Mouse (Mus musculus): ENCODE data around the gene Mfrp. TPM values are rescaled to one million over a fixed set of nuclear protein-coding genes. Genes with fewer than 3 reads are reported as not detected.

Mfrp gene
- polyA plus RNA-seq, 1 experiment: 0.05 TPM

GRCm38 (mm10) chr9:44067241-44067959, 34.1 kb upstream of the Mfrp start:
- H3K27me3 ChIP-seq (ENCODE audit: control insufficient read depth, insufficient read depth, insufficient read length): no peaks in the 10 kb centered on the region
- no peaks in the 10 kb centered on the region for H3K79me2 ChIP-seq (ENCODE audit: control insufficient read depth, insufficient read depth)
- no peaks in the 10 kb centered on the region for H3K36me3 ChIP-seq (ENCODE audit: control insufficient read depth, insufficient read depth)
- TF ChIP-seq CTCF (IDR thresholded peaks at IDR 0.05; ENCODE audit: control insufficient read depth, insufficient read depth, insufficient read length): no peak
- TF ChIP-seq FOSL1 (IDR thresholded peaks at IDR 0.05; ENCODE audit: insufficient read depth, low read length, poor library complexity, severe bottlenecking): no peak
- TF ChIP-seq MYOG (IDR thresholded peaks at IDR 0.05; ENCODE audit: control insufficient read depth, extremely low read depth, insufficient read length): no peak
- TF ChIP-seq MYOD1 (IDR thresholded peaks at IDR 0.05; ENCODE audit: control insufficient read depth, insufficient read length, low read depth): no peak
- TF ChIP-seq MAX (IDR thresholded peaks at IDR 0.05): no peak
- no peak for TF ChIP-seq CEBPB (IDR thresholded peaks at IDR 0.05; ENCODE audit: low read depth)
- no peaks in the 10 kb centered on the region for H3K79me3 ChIP-seq (ENCODE audit: low read depth)
- H3K4me3 ChIP-seq (ENCODE audit: insufficient read depth, poor library complexity, severe bottlenecking): no peak overlapping the region
- H3ac ChIP-seq (ENCODE audit: control insufficient read depth, insufficient read length, low read depth): peak overlapping the region; percentile 39

GRCm38 (mm10) chr9:44067960-44068330, 33.6 kb upstream of the Mfrp start:
- Histone ChIP-seq H3K36me3 (ENCODE audit: control insufficient read depth, insufficient read depth) (no peaks in the 10 kb centered on the region), H3K79me3 (ENCODE audit: low read depth) (no peaks in the 10 kb centered on the region), H3K79me2 (ENCODE audit: control insufficient read depth, insufficient read depth) (no peaks in the 10 kb centered on the region), H3K4me3 (ENCODE audit: insufficient read depth, poor library complexity, severe bottlenecking) (no peak overlapping the region), H3K27me3 (ENCODE audit: control insufficient read depth, insufficient read depth, insufficient read length) (no peaks in the 10 kb centered on the region), H3ac (ENCODE audit: control insufficient read depth, insufficient read length, low read depth) (no peak overlapping the region)
- no peak for TF ChIP-seq CEBPB (IDR thresholded peaks at IDR 0.05; ENCODE audit: low read depth)
- TF ChIP-seq MYOD1 (IDR thresholded peaks at IDR 0.05; ENCODE audit: control insufficient read depth, insufficient read length, low read depth): no peak
- TF ChIP-seq USF1 (IDR thresholded peaks at IDR 0.05; ENCODE audit: low read depth): no peak
- no peak for TF ChIP-seq CTCF (IDR thresholded peaks at IDR 0.05; ENCODE audit: control insufficient read depth, insufficient read depth, insufficient read length)
- no peak for TF ChIP-seq FOSL1 (IDR thresholded peaks at IDR 0.05; ENCODE audit: insufficient read depth, low read length, poor library complexity, severe bottlenecking)
- TF ChIP-seq MYOG (IDR thresholded peaks at IDR 0.05; ENCODE audit: control insufficient read depth, extremely low read depth, insufficient read length): no peak
- TF ChIP-seq MAX (IDR thresholded peaks at IDR 0.05): no peak

- Histone ChIP-seq H3K4me3 (ENCODE audit: insufficient read depth, poor library complexity, severe bottlenecking) (no peak overlapping the region), H3K27me3 (ENCODE audit: control insufficient read depth, insufficient read depth, insufficient read length) (no peaks in the 10 kb centered on the region), H3K79me2 (ENCODE audit: control insufficient read depth, insufficient read depth) (no peaks in the 10 kb centered on the region), H3K79me3 (ENCODE audit: low read depth) (no peaks in the 10 kb centered on the region), H3ac (ENCODE audit: control insufficient read depth, insufficient read length, low read depth) (no peak overlapping the region), H3K36me3 (ENCODE audit: control insufficient read depth, insufficient read depth) (no peaks in the 10 kb centered on the region)
- TF ChIP-seq FOSL1 (IDR thresholded peaks at IDR 0.05; ENCODE audit: insufficient read depth, low read length, poor library complexity, severe bottlenecking) (no peak), CEBPB (IDR thresholded peaks at IDR 0.05; ENCODE audit: low read depth) (no peak), USF1 (IDR thresholded peaks at IDR 0.05; ENCODE audit: low read depth) (no peak), MYOD1 (IDR thresholded peaks at IDR 0.05; ENCODE audit: control insufficient read depth, insufficient read length, low read depth) (no peak), MAX (IDR thresholded peaks at IDR 0.05) (no peak), CTCF (IDR thresholded peaks at IDR 0.05; ENCODE audit: control insufficient read depth, insufficient read depth, insufficient read length) (no peak), MYOG (IDR thresholded peaks at IDR 0.05; ENCODE audit: control insufficient read depth, extremely low read depth, insufficient read length) (no peak)
Observed at GRCm38 (mm10) chr9:44069252-44069651, 32.3 kb upstream of the Mfrp start.

- H3ac ChIP-seq (ENCODE audit: control insufficient read depth, insufficient read length, low read depth): no peak overlapping the region
- TF ChIP-seq MYOD1 (IDR thresholded peaks at IDR 0.05; ENCODE audit: control insufficient read depth, insufficient read length, low read depth) (no peak), FOSL1 (IDR thresholded peaks at IDR 0.05; ENCODE audit: insufficient read depth, low read length, poor library complexity, severe bottlenecking) (no peak), CTCF (IDR thresholded peaks at IDR 0.05; ENCODE audit: control insufficient read depth, insufficient read depth, insufficient read length) (no peak), MYOG (IDR thresholded peaks at IDR 0.05; ENCODE audit: control insufficient read depth, extremely low read depth, insufficient read length) (no peak), USF1 (IDR thresholded peaks at IDR 0.05; ENCODE audit: low read depth) (no peak), CEBPB (IDR thresholded peaks at IDR 0.05; ENCODE audit: low read depth) (no peak), MAX (IDR thresholded peaks at IDR 0.05) (no peak)
- H3K79me2 ChIP-seq (ENCODE audit: control insufficient read depth, insufficient read depth): no peaks in the 10 kb centered on the region
Observed at GRCm38 (mm10) chr9:44070113-44070843, 31.3 kb upstream of the Mfrp start.

GRCm38 (mm10) chr9:44070844-44071231, 30.7 kb upstream of the Mfrp start:
- TF ChIP-seq MAX (IDR thresholded peaks at IDR 0.05) (no peak), FOSL1 (IDR thresholded peaks at IDR 0.05; ENCODE audit: insufficient read depth, low read length, poor library complexity, severe bottlenecking) (no peak), MYOD1 (IDR thresholded peaks at IDR 0.05; ENCODE audit: control insufficient read depth, insufficient read length, low read depth) (no peak), CTCF (IDR thresholded peaks at IDR 0.05; ENCODE audit: control insufficient read depth, insufficient read depth, insufficient read length) (no peak), CEBPB (IDR thresholded peaks at IDR 0.05; ENCODE audit: low read depth) (no peak), MYOG (IDR thresholded peaks at IDR 0.05; ENCODE audit: control insufficient read depth, extremely low read depth, insufficient read length) (no peak)
- H3ac ChIP-seq (ENCODE audit: control insufficient read depth, insufficient read length, low read depth): no peak overlapping the region
- H3K27me3 ChIP-seq (ENCODE audit: control insufficient read depth, insufficient read depth, insufficient read length): no peaks in the 10 kb centered on the region
- no peaks in the 10 kb centered on the region for H3K79me3 ChIP-seq (ENCODE audit: low read depth)
- H3K79me2 ChIP-seq (ENCODE audit: control insufficient read depth, insufficient read depth): no peaks in the 10 kb centered on the region
- H3K36me3 ChIP-seq (ENCODE audit: control insufficient read depth, insufficient read depth): no peaks in the 10 kb centered on the region
- H3K4me3 ChIP-seq (ENCODE audit: insufficient read depth, poor library complexity, severe bottlenecking): no peak overlapping the region

More at GRCm38 (mm10) chr9:44070113-44070843, 31.3 kb upstream of the Mfrp start:
- H3K27me3 ChIP-seq (ENCODE audit: control insufficient read depth, insufficient read depth, insufficient read length): no peaks in the 10 kb centered on the region
- no peaks in the 10 kb centered on the region for H3K79me3 ChIP-seq (ENCODE audit: low read depth)
- H3K4me3 ChIP-seq (ENCODE audit: insufficient read depth, poor library complexity, severe bottlenecking): no peak overlapping the region
- H3K36me3 ChIP-seq (ENCODE audit: control insufficient read depth, insufficient read depth): no peaks in the 10 kb centered on the region

All from C2C12 (cell line).